Mouse (Mus musculus) embryonic facial prominence, embryonic 15.5 days (tissue): ENCODE measurements at regions not wholly inside any gene's neighbourhood (a gene's known extent, or its start where the extent isn't known, plus 50 kb on each side); places are given as distances from the start of the nearest gene placed in this dataset.

Experiments
- ATAC-seq: fragments of 200-750 bp; cut with Nextera tagmentation; 2 replicates; pipeline ENCODE4 v1.8.0; 2017; ENCODE audit warnings: low read depth, moderate TSS enrichment; ENCODE audit not compliant: insufficient number of reproducible peaks, low FRiP score, low TSS enrichment
- H3K27ac ChIP-seq: fragments of 300-500 bp; sonication (generic); replicated peaks from 2 replicates; pipeline ENCODE4 v1.5.1; 2015; ENCODE audit warnings: mild to moderate bottlenecking, inconsistent platforms
- H3K27me3 ChIP-seq: fragments of 300-500 bp; sonication (generic); 2 replicates; pipeline ENCODE4 v1.6.1; 2015; ENCODE audit warnings: inconsistent platforms
- H3K36me3 ChIP-seq: fragments of 300-500 bp; sonication (generic); 2 replicates; pipeline ENCODE4 v1.6.1; 2015; ENCODE audit warnings: mild to moderate bottlenecking, inconsistent platforms
- H3K4me1 ChIP-seq: fragments of 300-500 bp; sonication (generic); 2 replicates; pipeline ENCODE4 v1.6.1; 2015; ENCODE audit warnings: inconsistent platforms
- H3K4me2 ChIP-seq: fragments of 300-500 bp; sonication (generic); replicated peaks from 2 replicates; pipeline ENCODE4 v1.6.1; 2015; ENCODE audit warnings: mild to moderate bottlenecking, inconsistent platforms
- H3K4me3 ChIP-seq: fragments of 300-500 bp; sonication (generic); replicated peaks from 2 replicates; pipeline ENCODE4 v1.5.1; 2015; ENCODE audit warnings: mild to moderate bottlenecking, inconsistent platforms
- H3K9ac ChIP-seq: fragments of 300-500 bp; sonication (generic); 2 replicates; pipeline ENCODE4 v1.6.1; 2015; ENCODE audit warnings: inconsistent platforms
- H3K9me3 ChIP-seq: fragments of 300-500 bp; sonication (generic); replicated peaks from 2 replicates; pipeline ENCODE4 v1.6.1; 2016; ENCODE audit warnings: inconsistent platforms
- WGBS: fragments of 180-500 bp; shearing (Covaris S2); methylation state at CpG from one replicate; pipeline ENCODE4 v1.1.7; 2015; 5-methylcytosine and 5-hydroxymethylcytosine counted together

- H3K27me3 ChIP-seq: no peaks in the 10 kb centered on the region
- H3K4me1 ChIP-seq: 0 out of 2 replicates have a peak, but pooled peaks cover 1% of the 10 kb centered on the region
- H3K27ac ChIP-seq: no peak overlapping the region
- H3K9ac ChIP-seq: no peak overlapping the region
- ATAC-seq: no peak
- 71% methylated on average over 1 of the region's 1 CpGs for WGBS
- H3K4me2 ChIP-seq: no peak overlapping the region
- no peak overlapping the region for H3K4me3 ChIP-seq
- H3K36me3 ChIP-seq: no peaks in the 10 kb centered on the region
- H3K9me3 ChIP-seq: no peaks in the 10 kb centered on the region
Measured at GRCm38 (mm10) chr4:95284696-95285095, 232.7 kb upstream of the Jun start.

DNA sequence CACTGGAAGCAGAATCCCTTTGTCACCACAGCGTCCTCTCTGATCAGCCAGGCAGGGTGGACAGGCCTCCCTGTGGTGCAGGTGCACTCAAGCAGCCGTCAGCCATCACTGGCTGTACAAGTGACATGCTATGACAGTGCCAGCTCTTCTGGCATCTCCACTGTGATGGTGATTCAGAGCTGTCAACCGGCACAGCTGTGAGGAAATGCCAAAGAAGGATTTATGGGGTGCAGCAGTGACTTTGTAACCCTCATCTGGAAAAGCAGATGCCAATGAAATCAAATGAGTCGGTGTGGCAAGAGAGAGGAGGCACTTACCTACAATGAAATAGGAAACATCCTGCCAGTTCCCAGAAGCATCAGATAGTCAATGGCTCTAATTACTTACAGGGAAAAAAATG is 238.3 kb upstream of the Jun start:
- Histone ChIP-seq H3K9ac (no peak overlapping the region), H3K27me3 (no peaks in the 10 kb centered on the region), H3K4me3 (no peak overlapping the region), H3K27ac (no peak overlapping the region), H3K9me3 (no peaks in the 10 kb centered on the region), H3K4me1 (no peaks in the 10 kb centered on the region), H3K36me3 (no peaks in the 10 kb centered on the region), H3K4me2 (no peak overlapping the region)
- WGBS: 58% methylated on average over 4 of the region's 4 CpGs
- no peak for ATAC-seq

DNA sequence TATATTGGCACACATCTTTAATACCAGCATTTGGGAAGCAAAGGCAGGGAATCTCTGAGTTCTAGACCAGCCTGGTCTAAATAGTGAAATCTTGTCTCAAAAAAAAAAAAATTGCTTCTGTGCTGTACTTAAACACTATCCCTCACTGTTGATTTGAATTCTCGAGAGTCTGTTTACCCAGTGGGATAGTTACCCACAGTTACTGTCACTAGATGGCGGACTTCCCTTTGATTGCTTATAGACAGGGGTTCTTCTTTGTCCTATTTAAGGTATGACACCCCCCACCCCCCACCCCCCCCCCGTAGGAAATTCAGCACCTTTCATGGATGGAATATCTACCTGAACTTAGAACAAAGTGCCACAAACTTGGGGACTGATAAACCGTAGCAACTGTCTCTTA is 242.1 kb upstream of the Jun start:
- 56% methylated on average over 4 of the region's 4 CpGs for WGBS

GRCm38 (mm10) chr4:95301907-95302306 is 249.9 kb upstream of the Jun start:
- H3K27me3 ChIP-seq: no peaks in the 10 kb centered on the region
- H3K4me2 ChIP-seq: no peak overlapping the region
- no peak overlapping the region for H3K4me3 ChIP-seq
- no peaks in the 10 kb centered on the region for H3K9me3 ChIP-seq
- 89% methylated on average over 2 of the region's 2 CpGs for WGBS
- no peak overlapping the region for H3K27ac ChIP-seq
- H3K36me3 ChIP-seq: no peaks in the 10 kb centered on the region
- no peak overlapping the region for H3K9ac ChIP-seq
- no peak for ATAC-seq
- 0 out of 2 replicates have a peak, but pooled peaks cover 6% of the 10 kb centered on the region for H3K4me1 ChIP-seq

More for the DNA sequence above, 242.1 kb upstream of the Jun start:
- Histone ChIP-seq H3K4me1 (no peaks in the 10 kb centered on the region), H3K27me3 (no peaks in the 10 kb centered on the region), H3K36me3 (no peaks in the 10 kb centered on the region), H3K9ac (no peak overlapping the region), H3K9me3 (no peaks in the 10 kb centered on the region), H3K4me3 (no peak overlapping the region), H3K4me2 (no peak overlapping the region), H3K27ac (no peak overlapping the region)
- ATAC-seq: no peak

DNA sequence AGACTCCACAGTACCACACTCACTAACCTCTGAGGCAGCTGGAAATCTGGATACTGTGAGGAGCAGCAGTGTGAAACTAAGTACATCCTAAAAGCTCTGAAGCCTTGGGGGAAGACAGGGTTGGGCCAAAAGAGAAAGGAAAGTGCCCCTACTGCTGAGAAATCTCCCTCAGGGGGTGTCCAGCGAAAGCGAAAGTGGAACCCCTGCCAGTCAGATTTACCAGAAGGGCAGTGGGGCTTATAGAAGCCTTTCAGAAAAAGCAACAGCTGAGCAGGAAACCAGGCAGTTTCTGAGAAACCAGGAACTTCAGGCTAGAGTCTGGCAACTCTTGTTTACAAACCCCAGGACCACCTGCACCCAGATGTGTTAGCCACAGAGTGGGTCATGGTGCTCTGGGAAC is 251.3 kb upstream of the Jun start:
- Histone ChIP-seq H3K4me2 (0 out of 2 replicates have a peak overlapping the region, but pooled peaks have one; percentile 4), H3K4me1 (0 out of 2 replicates have a peak, but pooled peaks cover 7% of the 10 kb centered on the region), H3K27ac (no peak overlapping the region), H3K36me3 (no peaks in the 10 kb centered on the region), H3K27me3 (no peaks in the 10 kb centered on the region), H3K9me3 (no peaks in the 10 kb centered on the region), H3K9ac (no peak overlapping the region), H3K4me3 (no peak overlapping the region)
- ATAC-seq: no peak
- WGBS: 22% methylated on average over 2 of the region's 2 CpGs

DNA sequence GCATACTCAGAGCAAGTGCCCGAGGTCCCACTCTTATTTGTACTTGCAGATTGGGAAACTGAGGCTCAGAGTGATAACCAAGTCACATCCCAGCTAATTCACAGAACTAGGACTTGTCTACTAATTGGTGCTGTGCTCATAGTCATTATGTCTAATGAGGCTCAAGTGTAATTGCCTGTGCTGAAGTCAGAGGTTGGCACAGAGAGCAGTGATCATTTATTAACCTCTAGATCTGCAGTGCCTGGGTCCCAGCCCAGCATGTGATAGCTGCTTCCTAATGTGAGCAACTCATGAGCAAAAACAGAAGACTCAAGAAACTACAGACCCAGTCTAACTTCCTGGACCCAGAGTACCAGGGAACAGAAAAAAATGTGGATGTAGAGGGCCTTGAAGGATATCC is 252.0 kb upstream of the Jun start:
- Histone ChIP-seq H3K4me2 (no peak overlapping the region), H3K4me1 (peaks cover 12% of the 10 kb centered on the region; the same call in 1 of the 2 replicates), H3K9ac (no peak overlapping the region), H3K4me3 (no peak overlapping the region), H3K27me3 (no peaks in the 10 kb centered on the region), H3K36me3 (no peaks in the 10 kb centered on the region), H3K9me3 (no peaks in the 10 kb centered on the region), H3K27ac (no peak overlapping the region)
- 80% methylated on average over 1 of the region's 1 CpGs for WGBS
- no peak for ATAC-seq

DNA sequence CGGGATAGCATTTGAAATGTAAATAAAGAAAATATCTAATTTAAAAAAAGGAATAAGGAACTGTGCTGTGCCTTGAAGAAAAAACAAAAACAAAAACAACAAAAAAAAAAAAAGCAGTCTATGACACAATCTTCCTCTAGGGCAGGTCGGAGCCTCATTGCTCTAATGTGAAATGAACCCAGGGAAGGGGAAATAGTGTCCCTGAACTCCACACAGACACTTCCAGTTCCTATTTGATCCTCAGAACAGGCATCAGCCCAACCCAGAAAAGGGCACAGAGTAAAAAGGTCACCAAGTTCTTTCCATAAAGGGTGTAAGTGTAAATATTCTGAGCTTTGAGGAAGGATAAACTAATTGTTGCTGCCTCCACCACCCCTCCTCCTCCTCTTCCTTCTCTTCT is 250.2 kb upstream of the Fggy start:
- H3K4me2 ChIP-seq: no peak overlapping the region
- H3K4me3 ChIP-seq: no peak overlapping the region
- H3K36me3 ChIP-seq: no peaks in the 10 kb centered on the region
- H3K27ac ChIP-seq: no peak overlapping the region
- H3K9ac ChIP-seq: no peak overlapping the region
- H3K27me3 ChIP-seq: no peaks in the 10 kb centered on the region
- H3K4me1 ChIP-seq: peaks cover 12% of the 10 kb centered on the region; the same call in 1 of the 2 replicates
- 87% methylated on average over 2 of the region's 2 CpGs for WGBS
- H3K9me3 ChIP-seq: no peaks in the 10 kb centered on the region
- ATAC-seq: no peak

DNA sequence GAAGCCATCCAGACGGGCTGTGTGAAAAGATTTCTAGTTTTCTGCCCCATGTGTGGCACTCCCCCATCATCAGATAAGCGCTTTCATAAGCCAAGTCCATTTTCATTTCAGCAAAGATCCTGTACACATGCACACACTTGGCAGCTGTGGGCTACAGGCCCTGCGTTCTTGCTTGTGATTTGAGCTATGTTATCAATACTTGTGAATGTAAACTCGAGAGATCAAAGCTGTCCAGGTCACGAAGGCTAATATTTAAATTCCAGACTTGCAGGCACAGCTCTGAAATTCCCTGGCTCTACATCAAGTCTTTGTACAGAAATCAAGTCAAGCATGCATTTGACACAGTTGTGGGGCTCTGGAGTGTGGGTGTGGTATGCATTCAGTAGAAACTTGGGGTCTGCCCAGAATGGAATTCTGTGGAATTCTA is 248.8 kb upstream of the Fggy start:
- Histone ChIP-seq H3K36me3 (no peaks in the 10 kb centered on the region), H3K4me1 (peaks cover 7% of the 10 kb centered on the region; the same call in 1 of the 2 replicates), H3K9ac (no peak overlapping the region), H3K27me3 (no peaks in the 10 kb centered on the region), H3K27ac (no peak overlapping the region), H3K4me2 (no peak overlapping the region), H3K9me3 (no peaks in the 10 kb centered on the region), H3K4me3 (no peak overlapping the region)
- peak; percentile 7; the same call in 1 of the 2 replicates for ATAC-seq
- 38% methylated on average over 5 of the region's 5 CpGs for WGBS

DNA sequence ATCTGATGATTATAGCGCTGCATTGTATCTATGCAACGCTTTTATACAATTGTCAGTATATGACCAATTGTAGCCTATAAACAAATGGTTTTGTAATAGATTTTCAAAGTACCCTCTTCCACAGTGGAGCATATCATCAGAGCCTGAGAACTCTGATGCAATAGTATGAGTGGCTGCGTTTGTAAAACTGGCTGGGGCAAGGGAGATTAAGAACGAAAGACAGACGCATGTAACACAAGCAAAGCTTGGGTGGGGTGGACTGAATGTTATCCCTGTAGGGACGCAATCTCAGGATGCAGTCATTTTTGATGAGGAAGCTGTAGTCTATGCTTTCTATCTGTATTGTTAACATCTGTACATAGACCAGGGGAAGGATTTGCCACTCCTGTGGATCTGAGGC is 246.9 kb upstream of the Fggy start:
- H3K4me1 ChIP-seq: peaks cover 6% of the 10 kb centered on the region; the same call in 1 of the 2 replicates
- 71% methylated on average over 6 of the region's 6 CpGs for WGBS
- no peak for ATAC-seq
- no peak overlapping the region for H3K9ac ChIP-seq
- no peaks in the 10 kb centered on the region for H3K36me3 ChIP-seq
- H3K9me3 ChIP-seq: no peaks in the 10 kb centered on the region
- H3K27ac ChIP-seq: no peak overlapping the region
- H3K27me3 ChIP-seq: no peaks in the 10 kb centered on the region
- H3K4me3 ChIP-seq: no peak overlapping the region
- H3K4me2 ChIP-seq: no peak overlapping the region

DNA sequence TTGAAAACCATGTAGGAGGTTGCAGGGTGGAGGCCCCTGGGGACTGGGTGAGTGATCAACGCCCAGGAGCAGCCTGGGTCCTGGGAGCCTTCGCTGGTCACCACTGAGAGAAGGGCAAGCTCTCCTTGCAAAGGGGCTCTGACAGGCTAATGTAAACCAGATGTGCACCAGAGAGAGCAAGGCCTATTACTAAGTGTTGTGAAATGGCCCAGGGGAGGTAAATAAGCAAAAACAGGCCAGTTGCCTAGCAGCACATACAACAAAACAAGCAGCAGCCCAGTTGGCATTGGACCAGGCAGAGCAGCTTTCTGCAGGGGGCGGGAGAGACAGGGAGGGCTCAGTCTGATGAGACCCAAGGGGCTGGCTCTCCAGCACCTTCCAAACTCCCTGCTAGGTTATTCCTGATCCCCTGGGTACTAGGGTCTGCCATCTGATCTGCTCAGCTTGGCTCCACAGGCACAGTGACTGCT is 239.5 kb upstream of the Fggy start:
- H3K36me3 ChIP-seq: no peaks in the 10 kb centered on the region
- peak overlapping the region; percentile 75 for H3K27ac ChIP-seq
- peak; percentile 87 for ATAC-seq
- peaks cover 25% of the 10 kb centered on the region for H3K4me1 ChIP-seq
- no peak overlapping the region for H3K9ac ChIP-seq
- H3K4me3 ChIP-seq: no peak overlapping the region
- H3K4me2 ChIP-seq: peak overlapping the region; percentile 24; the same call in 1 of the 2 replicates
- WGBS: 29% methylated on average over 3 of the region's 3 CpGs
- no peaks in the 10 kb centered on the region for H3K9me3 ChIP-seq
- H3K27me3 ChIP-seq: no peaks in the 10 kb centered on the region

GRCm38 (mm10) chr4:95318561-95318960 is 238.7 kb upstream of the Fggy start:
- Histone ChIP-seq H3K27me3 (no peaks in the 10 kb centered on the region), H3K9me3 (no peaks in the 10 kb centered on the region), H3K27ac (peak overlapping the region; percentile 75), H3K9ac (no peak overlapping the region), H3K36me3 (no peaks in the 10 kb centered on the region), H3K4me2 (peak overlapping the region; percentile 24; the same call in 1 of the 2 replicates), H3K4me3 (no peak overlapping the region), H3K4me1 (peaks cover 25% of the 10 kb centered on the region)
- 20% methylated on average over 1 of the region's 1 CpGs for WGBS
- ATAC-seq: peak; percentile 5; the same call in 1 of the 2 replicates

- H3K4me1 ChIP-seq: peaks cover 25% of the 10 kb centered on the region
- peak overlapping the region; percentile 75; the same call in 1 of the 2 replicates for H3K27ac ChIP-seq
- H3K36me3 ChIP-seq: no peaks in the 10 kb centered on the region
- no peaks in the 10 kb centered on the region for H3K9me3 ChIP-seq
- WGBS: 18% methylated on average over 6 of the region's 6 CpGs
- no peak overlapping the region for H3K4me3 ChIP-seq
- H3K9ac ChIP-seq: no peak overlapping the region
- H3K27me3 ChIP-seq: no peaks in the 10 kb centered on the region
- no peak overlapping the region for H3K4me2 ChIP-seq
- ATAC-seq: peak; percentile 8; the same call in 1 of the 2 replicates
Measured at GRCm38 (mm10) chr4:95319036-95319435, 238.3 kb upstream of the Fggy start.
